Mouse (Mus musculus) ovary, adult 10 weeks (tissue): Measurements from ENCODE around the gene Gm21119. TPM values are rescaled to one million over a fixed set of nuclear protein-coding genes. Genes with fewer than 3 reads are reported as not detected.

Experiments used
- polyA plus RNA-seq: library from polyadenylated mRNA; stranded (reverse); fragments of 350-450 nt; fragmentation: Illumina TruSeq; extraction: RNeasy Lipid Tissue Mini Kit (QIAGEN cat#74804); gene quantifications from one replicate; pipeline ENCODE4 v1.2.3, GENCODE M21; 2014

Gene Gm21119
- not detected for polyA plus RNA-seq

DNA sequence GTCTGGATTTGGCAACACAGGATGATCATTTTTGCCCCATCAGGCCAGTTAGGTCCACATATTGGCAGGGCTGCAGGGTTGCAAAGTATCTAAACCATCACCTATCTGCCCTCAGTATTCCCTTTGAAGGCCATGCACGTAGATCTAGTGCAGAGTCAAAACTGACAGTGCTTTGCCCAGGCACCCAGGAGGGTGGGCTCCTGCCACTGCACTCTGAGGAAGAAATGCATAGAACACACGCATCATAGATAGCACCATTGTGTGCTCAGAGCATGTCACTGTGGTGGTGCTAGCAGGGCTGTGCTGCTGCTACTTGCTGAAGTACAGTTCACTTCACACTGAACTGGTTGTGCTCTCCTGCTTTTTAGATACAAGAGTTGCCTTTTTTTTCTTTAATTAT, at the start of gene Gm21119:
TSS of gene Gm21119 (plus strand) at position 301 of the 400 bp plus-strand sequence.

